Mouse (Mus musculus) forebrain, embryonic 14.5 days (tissue): ENCODE results near the gene Pnmal2. TPM values are rescaled to one million over a fixed set of nuclear protein-coding genes. Genes with fewer than 3 reads are reported as not detected.

Source experiments
- ATAC-seq: fragments of 200-750 bp; cut with Nextera tagmentation; 2 replicates; pipeline ENCODE4 v1.8.0; 2017; ENCODE audit warnings: mild to moderate bottlenecking, moderate library complexity
- DNase-seq: peaks from one replicate; pipeline ENCODE4 v3.0.0-alpha.2; 2015; ENCODE audit warnings: low spot score
- H3K27ac ChIP-seq: fragments of 300-500 bp; sonication (generic); 2 replicates; pipeline ENCODE4 v1.5.1; 2014; ENCODE audit warnings: low read depth, mild to moderate bottlenecking, control low read depth, low read length, moderate library complexity
- H3K27me3 ChIP-seq: fragments of 300-500 bp; sonication (generic); replicated peaks from 2 replicates; pipeline ENCODE4 v1.6.1; 2014; ENCODE audit warnings: low read length, control low read depth, mixed read lengths; ENCODE audit not compliant: control insufficient read depth, insufficient read depth
- H3K36me3 ChIP-seq: fragments of 300-500 bp; sonication (generic); 2 replicates; pipeline ENCODE4 v1.6.1; 2014; ENCODE audit warnings: low read length, control low read depth; ENCODE audit not compliant: control insufficient read depth, insufficient read depth
- H3K4me1 ChIP-seq: fragments of 300-500 bp; sonication (generic); 2 replicates; pipeline ENCODE4 v1.6.1; 2014; ENCODE audit warnings: antibody characterized with exemption, low read length, control low read depth; ENCODE audit not compliant: control insufficient read depth, insufficient read depth
- H3K4me2 ChIP-seq: fragments of 300-500 bp; sonication (generic); 2 replicates; pipeline ENCODE4 v1.6.1; 2014; ENCODE audit warnings: mild to moderate bottlenecking, control low read depth, low read length
- H3K4me3 ChIP-seq: fragments of 300-500 bp; sonication (generic); 2 replicates; pipeline ENCODE4 v1.5.1; 2014; ENCODE audit warnings: low read depth, low read length, control low read depth
- H3K9ac ChIP-seq: fragments of 300-500 bp; sonication (generic); 2 replicates; pipeline ENCODE4 v1.6.1; 2014; ENCODE audit warnings: mild to moderate bottlenecking, low read length, control low read depth, moderate library complexity
- H3K9me3 ChIP-seq: fragments of 300-500 bp; sonication (generic); replicated peaks from 2 replicates; pipeline ENCODE4 v1.6.1; 2016; ENCODE audit warnings: low read length, control low read depth, mixed read lengths; ENCODE audit not compliant: control insufficient read depth
- WGBS: fragments of 180-500 bp; shearing (Covaris S2); extraction: QIAGEN DNeasy Blood & Tissue Kit; methylation state at CpG from one replicate; pipeline ENCODE4 v1.1.7; 2014; 5-methylcytosine and 5-hydroxymethylcytosine counted together
- polyA plus RNA-seq: library from polyadenylated mRNA; unstranded; fragments of >200 nt; fragmentation: Nextera tagmentation; extraction: Ambion mirVana; gene quantifications from 2 replicates; pipeline ENCODE4 v1.2.1, GENCODE M21; 2014

Gene Pnmal2
- polyA plus RNA-seq, 1 experiment from 2014 or later = 48.1 TPM

- DNase-seq = no peak
- Histone ChIP-seq H3K4me2 (no peak overlapping the region), H3K9ac (no peak overlapping the region), H3K27me3 (no peaks in the 10 kb centered on the region), H3K4me1 (peaks cover 3% of the 10 kb centered on the region; the same call in 1 of the 2 replicates), H3K27ac (0 out of 2 replicates have a peak overlapping the region, but pooled peaks have one; percentile 14), H3K9me3 (no peaks in the 10 kb centered on the region), H3K4me3 (no peak overlapping the region), H3K36me3 (peaks cover 57% of the 10 kb centered on the region)
- ATAC-seq = no peak
- 83% methylated on average over 18 of the region's 18 CpGs for WGBS
Measured at GRCm38 (mm10) chr7:16914453-16915343, 29.8 kb upstream of the Pnmal2 start.

- WGBS = 93% methylated on average over 32 of the region's 32 CpGs
- ATAC-seq (no peak), DNase-seq (no peak)
- Histone ChIP-seq H3K9ac (no peak overlapping the region), H3K4me3 (no peak overlapping the region), H3K4me2 (no peak overlapping the region), H3K9me3 (no peaks in the 10 kb centered on the region), H3K36me3 (peaks cover 59% of the 10 kb centered on the region), H3K4me1 (peaks cover 7% of the 10 kb centered on the region), H3K27ac (no peak overlapping the region), H3K27me3 (no peaks in the 10 kb centered on the region)
Measured at GRCm38 (mm10) chr7:16915461-16916340, 28.8 kb upstream of the Pnmal2 start.

DNA sequence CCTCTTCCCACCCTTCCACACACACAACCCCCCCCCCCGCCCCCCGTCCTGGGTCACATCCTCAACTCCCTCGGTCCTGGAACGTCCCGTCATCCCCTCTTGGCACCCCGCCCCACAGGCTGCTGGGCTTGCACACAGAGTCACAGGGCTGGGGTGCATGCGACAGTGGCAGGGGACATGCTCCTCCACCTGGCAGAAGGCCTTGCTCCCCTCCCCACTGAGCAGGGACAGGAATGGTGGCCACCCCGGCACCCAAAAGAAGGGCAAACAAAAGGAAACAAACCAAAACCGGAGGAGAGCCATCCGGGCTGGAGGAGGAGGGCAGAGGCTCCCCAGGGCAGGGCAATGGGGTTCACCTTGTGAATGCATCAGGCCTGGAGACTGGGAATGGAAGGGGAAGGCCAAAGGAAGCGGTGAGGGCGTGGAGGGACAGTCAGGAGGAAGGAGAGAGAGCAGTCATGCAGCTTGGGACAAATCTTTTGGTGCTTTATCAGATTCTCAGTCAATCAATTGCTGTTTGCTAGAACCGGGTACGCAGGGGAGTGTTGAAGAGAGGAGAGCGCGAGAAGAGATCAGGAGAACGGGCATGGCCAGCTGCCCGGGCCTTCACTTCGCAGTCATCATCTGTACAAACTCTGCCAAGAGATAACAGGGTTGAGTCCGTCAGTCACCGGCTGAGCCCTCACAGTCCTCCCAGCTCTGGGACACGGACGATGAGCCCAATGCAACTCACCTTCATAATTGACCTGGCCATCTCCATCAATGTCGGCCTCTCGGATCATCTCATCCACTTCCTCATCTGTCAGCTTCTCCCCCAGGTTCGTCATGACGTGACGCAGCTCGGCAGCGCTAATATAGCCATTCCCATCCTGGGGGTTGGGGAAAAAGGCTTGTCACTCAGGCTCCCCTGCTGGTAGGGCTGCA, 27.9 kb upstream of the Pnmal2 start:
- ATAC-seq = no peak
- Histone ChIP-seq H3K4me2 (no peak overlapping the region), H3K9ac (no peak overlapping the region), H3K27me3 (no peaks in the 10 kb centered on the region), H3K9me3 (no peaks in the 10 kb centered on the region), H3K4me1 (peaks cover 16% of the 10 kb centered on the region), H3K36me3 (peaks cover 68% of the 10 kb centered on the region), H3K27ac (no peak overlapping the region), H3K4me3 (no peak overlapping the region)
- no peak for DNase-seq
- 87% methylated on average over 30 of the region's 30 CpGs for WGBS

DNA sequence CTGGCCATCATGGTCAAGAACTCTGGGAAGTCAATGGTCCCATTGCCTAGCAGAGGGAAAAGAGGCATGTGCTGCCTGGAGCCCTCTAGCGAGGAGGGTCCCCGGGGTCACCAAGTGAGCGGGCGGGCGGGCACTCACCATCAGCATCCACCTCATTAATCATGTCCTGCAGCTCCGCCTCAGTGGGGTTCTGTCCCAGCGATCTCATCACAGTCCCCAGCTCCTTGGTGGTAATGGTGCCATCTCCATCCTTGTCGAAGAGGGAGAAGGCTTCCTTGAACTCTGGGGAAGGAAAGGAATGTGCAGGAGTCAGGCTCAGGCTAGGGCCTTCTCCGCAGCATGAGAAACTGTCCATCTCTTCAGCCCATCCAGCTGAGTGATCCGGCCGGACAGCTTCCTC, 27.0 kb upstream of the Pnmal2 start:
- WGBS = 89% methylated on average over 11 of the region's 11 CpGs
- ATAC-seq = no peak
- Histone ChIP-seq H3K4me3 (no peak overlapping the region), H3K27me3 (no peaks in the 10 kb centered on the region), H3K9me3 (no peaks in the 10 kb centered on the region), H3K36me3 (peaks cover 68% of the 10 kb centered on the region), H3K27ac (no peak overlapping the region), H3K4me1 (peaks cover 25% of the 10 kb centered on the region), H3K9ac (no peak overlapping the region), H3K4me2 (no peak overlapping the region)
- no peak for DNase-seq

GRCm38 (mm10) chr7:16918014-16918413, 26.5 kb upstream of the Pnmal2 start:
- Histone ChIP-seq H3K27me3 (no peaks in the 10 kb centered on the region), H3K36me3 (peaks cover 68% of the 10 kb centered on the region), H3K4me3 (no peak overlapping the region), H3K9me3 (no peaks in the 10 kb centered on the region), H3K4me1 (peaks cover 28% of the 10 kb centered on the region), H3K27ac (no peak overlapping the region), H3K4me2 (no peak overlapping the region), H3K9ac (no peak overlapping the region)
- 75% methylated on average over 8 of the region's 9 CpGs for WGBS
- ATAC-seq (no peak), DNase-seq (no peak)

DNA sequence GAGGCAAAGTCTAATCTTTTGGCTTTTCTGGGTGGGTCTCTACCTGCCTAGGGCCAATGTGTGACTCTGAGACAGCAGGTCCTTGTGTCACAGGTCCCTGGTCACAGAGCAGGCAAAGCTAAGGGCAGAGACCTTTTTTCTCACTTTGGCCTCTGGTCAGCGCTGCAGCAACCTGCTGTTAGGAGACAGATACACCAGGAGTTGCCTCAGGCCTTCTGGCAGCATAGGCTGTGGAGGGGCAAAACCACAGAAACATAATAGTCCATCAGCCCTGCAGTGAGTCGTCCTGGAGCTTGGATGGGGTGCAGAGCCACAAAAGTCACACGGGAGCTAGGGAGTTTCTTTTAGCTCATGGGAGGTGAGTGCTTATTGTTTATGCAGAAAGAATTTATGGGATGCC, 25.8 kb upstream of the Pnmal2 start:
- no peaks in the 10 kb centered on the region for H3K27me3 ChIP-seq
- H3K27ac ChIP-seq = no peak overlapping the region
- WGBS = 82% methylated on average over 3 of the region's 3 CpGs
- H3K4me1 ChIP-seq = peaks cover 28% of the 10 kb centered on the region
- no peak overlapping the region for H3K4me3 ChIP-seq
- DNase-seq = no peak
- H3K4me2 ChIP-seq = no peak overlapping the region
- H3K9ac ChIP-seq = no peak overlapping the region
- ATAC-seq = no peak
- H3K36me3 ChIP-seq = peaks cover 68% of the 10 kb centered on the region
- no peaks in the 10 kb centered on the region for H3K9me3 ChIP-seq

DNA sequence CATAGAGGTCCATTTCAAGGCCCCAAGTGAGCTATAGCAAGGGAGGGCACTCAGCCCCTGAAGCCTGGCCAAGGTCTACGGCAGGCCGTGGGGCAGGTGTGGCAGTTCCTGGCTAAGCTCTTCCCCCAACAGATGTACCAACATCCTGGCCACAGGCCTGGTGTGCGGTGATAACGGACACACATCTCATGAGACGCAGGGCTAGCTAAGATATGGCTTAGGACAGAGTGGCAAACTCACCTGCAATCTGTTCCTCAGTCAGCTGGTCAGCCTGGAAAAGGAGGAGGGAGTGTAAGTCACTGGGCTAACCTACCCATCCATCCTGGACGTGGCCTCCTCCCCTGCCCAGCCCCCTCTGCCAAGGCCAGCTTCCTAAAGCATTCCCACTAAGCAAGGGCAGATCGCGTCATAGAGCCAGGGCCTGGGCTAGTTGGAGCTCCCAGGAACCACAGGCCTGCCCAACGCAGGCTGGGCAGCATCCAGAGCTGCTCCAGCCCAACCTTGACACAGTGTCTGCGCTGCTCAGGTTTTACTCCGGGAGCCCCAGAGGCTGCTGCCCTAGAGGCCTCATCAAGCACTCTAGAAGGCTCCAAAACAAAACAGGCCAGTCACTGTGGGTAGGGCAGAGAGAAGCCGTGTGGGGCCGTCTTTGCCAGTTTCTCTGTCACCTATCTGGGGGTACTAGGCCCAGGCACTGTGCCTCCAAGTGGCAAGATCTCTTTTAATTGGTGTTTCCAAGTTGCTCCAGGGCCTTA, 24.9 kb upstream of the Pnmal2 start:
- Histone ChIP-seq H3K9me3 (no peaks in the 10 kb centered on the region), H3K4me2 (peak overlapping the region; percentile 93), H3K4me3 (no peak overlapping the region), H3K27me3 (no peaks in the 10 kb centered on the region), H3K4me1 (peaks cover 28% of the 10 kb centered on the region), H3K27ac (no peak overlapping the region), H3K36me3 (peaks cover 62% of the 10 kb centered on the region), H3K9ac (peak overlapping the region; percentile 40; the same call in 1 of the 2 replicates)
- ATAC-seq (no peak), DNase-seq (no peak)
- WGBS = 89% methylated on average over 13 of the region's 13 CpGs

DNA sequence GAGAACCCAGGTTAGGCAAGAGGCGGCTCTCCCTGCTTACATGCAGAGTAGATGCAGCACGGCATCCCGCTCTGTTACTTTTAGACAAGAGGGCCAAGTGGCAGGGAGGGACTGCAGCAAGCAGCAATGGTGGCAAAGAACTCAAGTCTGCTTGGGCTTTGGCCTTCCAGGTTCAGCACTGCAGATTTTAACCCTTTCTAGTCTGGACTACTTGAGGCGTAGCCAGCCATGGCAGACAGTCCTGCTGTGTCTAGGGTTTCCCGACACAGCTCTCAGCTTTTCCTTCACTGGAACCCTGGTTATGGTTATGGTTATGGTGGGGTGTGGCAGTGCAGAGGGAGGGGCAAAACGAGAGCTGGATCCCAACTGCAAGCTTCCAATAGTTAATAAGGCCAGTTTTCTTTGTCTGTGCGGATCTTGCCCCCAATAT, 24.3 kb upstream of the Pnmal2 start:
- DNase-seq = no peak
- no peak overlapping the region for H3K27ac ChIP-seq
- H3K9me3 ChIP-seq = no peaks in the 10 kb centered on the region
- no peak for ATAC-seq
- H3K4me2 ChIP-seq = peak overlapping the region; percentile 93
- H3K27me3 ChIP-seq = no peaks in the 10 kb centered on the region
- H3K9ac ChIP-seq = peak overlapping the region; percentile 40; the same call in 1 of the 2 replicates
- WGBS = 82% methylated on average over 7 of the region's 7 CpGs
- H3K36me3 ChIP-seq = peaks cover 56% of the 10 kb centered on the region
- peaks cover 28% of the 10 kb centered on the region for H3K4me1 ChIP-seq
- H3K4me3 ChIP-seq = no peak overlapping the region
